ENCODE assay signal across 24 mouse cellular contexts in genomic region chr19:31444101-31444500, GRCm38 (mm10).
"Had no signal": no experiment of that assay in that cellular context is flagged by ENCODE, and none has a peak within 500 bp of the region (broad histone marks: within the 10 kb centered on the region; RNA-seq: fewer than 3 reads in every experiment).

No protein-coding gene starts in this region.

- H3K9ac ChIP-seq: heart, embryonic 12.5 days; heart, embryonic 15.5 days; hindbrain, embryonic 13.5 days; hindbrain, embryonic 15.5 days; kidney, embryonic 15.5 days; limb, embryonic 13.5 days; limb, embryonic 15.5 days; liver, embryonic 12.5 days; liver, embryonic 14.5 days had no signal

- H3K27ac ChIP-seq: heart, adult 2 months; heart, embryonic 15.5 days; hindbrain, embryonic 13.5 days; hindbrain, embryonic 15.5 days; hindbrain, postnatal 0 days; kidney, embryonic 15.5 days; limb, embryonic 13.5 days; limb, embryonic 15.5 days; liver, embryonic 12.5 days; liver, embryonic 14.5 days had no signal

- DNase-seq: gastrocnemius, postnatal 14 days; gastrocnemius, postnatal 36 days; heart, adult 11 months; heart, adult 2 months; heart, postnatal 14 days; heart, postnatal 36 days; kidney, adult 18-20 months; kidney, adult 9 months; kidney, postnatal 10 days; kidney, postnatal 25 days; layer of hippocampus, adult 9-11 months; layer of hippocampus, postnatal 36 days; left cerebral cortex, postnatal 4 days had no signal

- H3K9me3 ChIP-seq: heart, embryonic 12.5 days; heart, embryonic 15.5 days; hindbrain, embryonic 13.5 days; hindbrain, embryonic 15.5 days; kidney, embryonic 15.5 days; limb, embryonic 13.5 days; limb, embryonic 15.5 days; liver, embryonic 12.5 days had no signal

- H3K4me1 ChIP-seq: heart, embryonic 12.5 days; heart, embryonic 15.5 days; hindbrain, embryonic 13.5 days; hindbrain, embryonic 15.5 days; kidney, embryonic 15.5 days; limb, embryonic 13.5 days; limb, embryonic 15.5 days; liver, embryonic 12.5 days had no signal

- H3K36me3 ChIP-seq: heart, embryonic 12.5 days; heart, embryonic 15.5 days; hindbrain, embryonic 13.5 days; hindbrain, embryonic 15.5 days; kidney, embryonic 15.5 days; limb, embryonic 13.5 days; limb, embryonic 15.5 days; liver, embryonic 12.5 days had no signal

- H3K4me3 ChIP-seq: heart, adult 2 months; heart, embryonic 12.5 days; heart, embryonic 15.5 days; hindbrain, embryonic 13.5 days; hindbrain, embryonic 15.5 days; kidney, embryonic 15.5 days; limb, embryonic 13.5 days; limb, embryonic 15.5 days; liver, embryonic 12.5 days had no signal

- ATAC-seq: hindbrain, postnatal 0 days; intestine, embryonic 16.5 days; liver, embryonic 12.5 days had no signal

- H3K27me3 ChIP-seq: heart, embryonic 12.5 days; heart, embryonic 15.5 days; hindbrain, embryonic 13.5 days; hindbrain, embryonic 15.5 days; kidney, embryonic 15.5 days; limb, embryonic 13.5 days; limb, embryonic 15.5 days; liver, embryonic 12.5 days had no signal

- H3K4me2 ChIP-seq: heart, embryonic 12.5 days; heart, embryonic 15.5 days; hindbrain, embryonic 13.5 days; hindbrain, embryonic 15.5 days; kidney, embryonic 15.5 days; limb, embryonic 13.5 days; limb, embryonic 15.5 days; liver, embryonic 12.5 days had no signal
